Mouse (Mus musculus) kidney, postnatal 0 days (tissue): Measurements from ENCODE around the gene Tnnt3. TPM values are rescaled to one million over a fixed set of nuclear protein-coding genes. Genes with fewer than 3 reads are reported as not detected.

Experiments
- ATAC-seq: fragments of 200-750 bp; cut with Nextera tagmentation; replicated peaks from 2 replicates; pipeline ENCODE4 v1.8.0; 2017; ENCODE audit warnings: low read depth, moderate number of reproducible peaks, moderate TSS enrichment, moderate library complexity; ENCODE audit not compliant: low FRiP score
- DNase-seq: peaks from one replicate; pipeline ENCODE4 v3.0.0-alpha.2; 2016; ENCODE audit warnings: low spot score
- H3K27ac ChIP-seq: fragments of 300-500 bp; sonication (generic); 2 replicates; pipeline ENCODE4 v1.5.1; 2014; ENCODE audit warnings: mild to moderate bottlenecking
- H3K27me3 ChIP-seq: fragments of 300-500 bp; sonication (generic); 2 replicates; pipeline ENCODE4 v1.6.1; 2014; ENCODE audit warnings: low read length, mixed read lengths; ENCODE audit not compliant: insufficient read depth
- H3K36me3 ChIP-seq: fragments of 300-500 bp; sonication (generic); 2 replicates; pipeline ENCODE4 v1.6.1; 2014; ENCODE audit warnings: low read length, mixed read lengths; ENCODE audit not compliant: insufficient read depth
- H3K4me1 ChIP-seq: fragments of 300-500 bp; sonication (generic); replicated peaks from 2 replicates; pipeline ENCODE4 v1.6.1; 2014; ENCODE audit warnings: antibody characterized with exemption, low read length, mixed read lengths; ENCODE audit not compliant: insufficient read depth
- H3K4me2 ChIP-seq: fragments of 300-500 bp; sonication (generic); 2 replicates; pipeline ENCODE4 v1.6.1; 2014; ENCODE audit warnings: mild to moderate bottlenecking, low read length, moderate library complexity, mixed read lengths
- H3K4me3 ChIP-seq: fragments of 300-500 bp; sonication (generic); replicated peaks from 2 replicates; pipeline ENCODE4 v1.5.1; 2014; ENCODE audit warnings: low read depth, low read length
- H3K9ac ChIP-seq: fragments of 300-500 bp; sonication (generic); 2 replicates; pipeline ENCODE4 v1.6.1; 2014; ENCODE audit warnings: low read depth, low read length
- H3K9me3 ChIP-seq: fragments of 300-500 bp; sonication (generic); replicated peaks from 2 replicates; pipeline ENCODE4 v1.6.1; 2016; ENCODE audit warnings: low read length, inconsistent platforms, mixed read lengths
- CTCF ChIP-seq: IDR thresholded peaks from 2 replicates; pipeline ENCODE4 v1.5.1; 2016; ENCODE audit warnings: antibody characterized with exemption, low read depth, mild to moderate bottlenecking, moderate library complexity
- WGBS: fragments of 180-500 bp; shearing (Covaris S2); extraction: QIAGEN DNeasy Blood & Tissue Kit; methylation state at CpG from one replicate; pipeline ENCODE4 v1.1.7; 2014; 5-methylcytosine and 5-hydroxymethylcytosine counted together
- polyA plus RNA-seq: library from polyadenylated mRNA; unstranded; fragments of >200 nt; fragmentation: Nextera tagmentation; extraction: Ambion mirVana; gene quantifications from 2 replicates; pipeline ENCODE4 v1.2.1, GENCODE M21; 2015

Tnnt3 gene
- polyA plus RNA-seq, 1 experiment from 2014 or later: 3.4 TPM

GRCm38 (mm10) chr7:142557696-142558095, 59.1 kb downstream of the Tnnt3 start:
- Histone ChIP-seq H3K36me3 (no peaks in the 10 kb centered on the region), H3K4me2 (no peak overlapping the region), H3K4me1 (peaks cover 36% of the 10 kb centered on the region), H3K9me3 (no peaks in the 10 kb centered on the region), H3K4me3 (no peak overlapping the region), H3K27ac (no peak overlapping the region), H3K9ac (no peak overlapping the region), H3K27me3 (no peaks in the 10 kb centered on the region)
- no peak for TF ChIP-seq CTCF
- DNase-seq: no peak
- WGBS: 42% methylated on average over 6 of the region's 6 CpGs
- ATAC-seq: no peak

- no peaks in the 10 kb centered on the region for H3K27me3 ChIP-seq
- WGBS: 89% methylated on average over 9 of the region's 9 CpGs
- H3K36me3 ChIP-seq: no peaks in the 10 kb centered on the region
- no peaks in the 10 kb centered on the region for H3K9me3 ChIP-seq
- peaks cover 34% of the 10 kb centered on the region for H3K4me1 ChIP-seq
- H3K4me3 ChIP-seq: no peak overlapping the region
- no peak overlapping the region for H3K9ac ChIP-seq
- no peak for DNase-seq
- ATAC-seq: no peak
- H3K4me2 ChIP-seq: no peak overlapping the region
- no peak overlapping the region for H3K27ac ChIP-seq
- no peak for TF ChIP-seq CTCF
These were observed 60.0 kb downstream of the Tnnt3 start for GRCm38 (mm10) chr7:142558511-142559146.

GRCm38 (mm10) chr7:142559651-142560175, 61.1 kb downstream of the Tnnt3 start:
- H3K4me1 ChIP-seq: peaks cover 25% of the 10 kb centered on the region
- TF ChIP-seq CTCF: no peak
- ATAC-seq (no peak), DNase-seq (no peak)
- no peak overlapping the region for H3K4me3 ChIP-seq
- WGBS: 48% methylated on average over 5 of the region's 5 CpGs
- H3K9ac ChIP-seq: no peak overlapping the region
- no peaks in the 10 kb centered on the region for H3K9me3 ChIP-seq
- H3K36me3 ChIP-seq: no peaks in the 10 kb centered on the region
- H3K4me2 ChIP-seq: no peak overlapping the region
- H3K27ac ChIP-seq: no peak overlapping the region
- no peaks in the 10 kb centered on the region for H3K27me3 ChIP-seq

- Histone ChIP-seq H3K36me3 (no peaks in the 10 kb centered on the region), H3K27me3 (no peaks in the 10 kb centered on the region), H3K9me3 (no peaks in the 10 kb centered on the region), H3K4me1 (peaks cover 30% of the 10 kb centered on the region), H3K4me2 (no peak overlapping the region), H3K27ac (no peak overlapping the region), H3K4me3 (no peak overlapping the region), H3K9ac (no peak overlapping the region)
- DNase-seq (no peak), ATAC-seq (no peak)
- 36% methylated on average over 18 of the region's 18 CpGs for WGBS
- TF ChIP-seq CTCF: no peak
These were observed 62.6 kb downstream of the Tnnt3 start for GRCm38 (mm10) chr7:142560942-142561855.

GRCm38 (mm10) chr7:142561856-142562404, 63.3 kb downstream of the Tnnt3 start:
- Histone ChIP-seq H3K27ac (no peak overlapping the region), H3K4me1 (peaks cover 30% of the 10 kb centered on the region), H3K4me3 (no peak overlapping the region), H3K27me3 (no peaks in the 10 kb centered on the region), H3K9ac (no peak overlapping the region), H3K4me2 (no peak overlapping the region), H3K9me3 (no peaks in the 10 kb centered on the region), H3K36me3 (no peaks in the 10 kb centered on the region)
- ATAC-seq (no peak), DNase-seq (no peak)
- no peak for TF ChIP-seq CTCF
- 44% methylated on average over 4 of the region's 4 CpGs for WGBS

GRCm38 (mm10) chr7:142563168-142563567, 64.5 kb downstream of the Tnnt3 start:
- no peaks in the 10 kb centered on the region for H3K9me3 ChIP-seq
- H3K9ac ChIP-seq: no peak overlapping the region
- DNase-seq: no peak
- no peak overlapping the region for H3K27ac ChIP-seq
- no peak overlapping the region for H3K4me2 ChIP-seq
- ATAC-seq: no peak
- no peak overlapping the region for H3K4me3 ChIP-seq
- no peaks in the 10 kb centered on the region for H3K27me3 ChIP-seq
- WGBS: 34% methylated on average over 6 of the region's 6 CpGs
- H3K36me3 ChIP-seq: no peaks in the 10 kb centered on the region
- no peak for TF ChIP-seq CTCF
- H3K4me1 ChIP-seq: peaks cover 30% of the 10 kb centered on the region
